Mouse (Mus musculus): ENCODE data around the gene 2410004P03Rik. TPM values are rescaled to one million over a fixed set of nuclear protein-coding genes. Genes with fewer than 3 reads are reported as not detected.

2410004P03Rik gene
- polyA plus RNA-seq, 1 experiment from 2014 or later: not detected

DNA sequence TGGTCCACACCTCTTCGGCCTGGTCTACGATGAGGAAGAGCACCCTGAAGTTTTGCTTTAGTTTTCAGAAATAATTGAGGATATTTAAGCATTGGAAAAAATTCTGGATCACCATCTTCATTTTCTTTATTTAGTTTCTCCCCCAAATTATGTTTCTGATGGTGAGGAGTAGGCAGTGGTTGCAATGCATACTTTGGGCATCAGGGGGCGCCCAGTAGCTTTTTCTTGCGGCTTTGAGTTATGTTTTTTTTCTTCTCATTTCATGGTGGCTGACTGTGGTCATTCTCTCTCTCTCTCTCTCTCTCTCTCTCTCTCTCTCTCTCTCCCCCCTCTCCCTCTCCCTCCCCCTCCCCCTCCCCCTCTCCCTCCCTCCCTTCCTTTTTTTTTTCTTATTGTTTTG is 6.9 kb upstream of the 2410004P03Rik start:
- H3K9ac ChIP-seq: no peak overlapping the region
- no peaks in the 10 kb centered on the region for H3K9me3 ChIP-seq
- no peaks in the 10 kb centered on the region for H3K4me1 ChIP-seq
- WGBS: 25% methylated on average over 4 of the region's 4 CpGs
- no peak overlapping the region for H3K4me3 ChIP-seq
- no peak overlapping the region for H3K27ac ChIP-seq (replicated peaks)
- ATAC-seq (ENCODE audit: extremely low read depth, insufficient number of reproducible peaks, low FRiP score, low TSS enrichment): no peak
- no peak overlapping the region for H3K4me2 ChIP-seq
- H3K27me3 ChIP-seq (replicated peaks): 0 out of 2 replicates have a peak, but pooled peaks cover 2% of the 10 kb centered on the region
- H3K36me3 ChIP-seq: no peaks in the 10 kb centered on the region

GRCm38 (mm10) chr12:17015711-17016110 is 4.2 kb upstream of the 2410004P03Rik start:
- Histone ChIP-seq H3K27ac (replicated peaks) (no peak overlapping the region), H3K27me3 (replicated peaks) (0 out of 2 replicates have a peak, but pooled peaks cover 10% of the 10 kb centered on the region), H3K4me1 (peaks cover 7% of the 10 kb centered on the region), H3K4me2 (no peak overlapping the region), H3K9ac (no peak overlapping the region), H3K36me3 (no peaks in the 10 kb centered on the region), H3K9me3 (no peaks in the 10 kb centered on the region), H3K4me3 (no peak overlapping the region)
- 72% methylated on average over 2 of the region's 2 CpGs for WGBS
- ATAC-seq (ENCODE audit: extremely low read depth, insufficient number of reproducible peaks, low FRiP score, low TSS enrichment): no peak

DNA sequence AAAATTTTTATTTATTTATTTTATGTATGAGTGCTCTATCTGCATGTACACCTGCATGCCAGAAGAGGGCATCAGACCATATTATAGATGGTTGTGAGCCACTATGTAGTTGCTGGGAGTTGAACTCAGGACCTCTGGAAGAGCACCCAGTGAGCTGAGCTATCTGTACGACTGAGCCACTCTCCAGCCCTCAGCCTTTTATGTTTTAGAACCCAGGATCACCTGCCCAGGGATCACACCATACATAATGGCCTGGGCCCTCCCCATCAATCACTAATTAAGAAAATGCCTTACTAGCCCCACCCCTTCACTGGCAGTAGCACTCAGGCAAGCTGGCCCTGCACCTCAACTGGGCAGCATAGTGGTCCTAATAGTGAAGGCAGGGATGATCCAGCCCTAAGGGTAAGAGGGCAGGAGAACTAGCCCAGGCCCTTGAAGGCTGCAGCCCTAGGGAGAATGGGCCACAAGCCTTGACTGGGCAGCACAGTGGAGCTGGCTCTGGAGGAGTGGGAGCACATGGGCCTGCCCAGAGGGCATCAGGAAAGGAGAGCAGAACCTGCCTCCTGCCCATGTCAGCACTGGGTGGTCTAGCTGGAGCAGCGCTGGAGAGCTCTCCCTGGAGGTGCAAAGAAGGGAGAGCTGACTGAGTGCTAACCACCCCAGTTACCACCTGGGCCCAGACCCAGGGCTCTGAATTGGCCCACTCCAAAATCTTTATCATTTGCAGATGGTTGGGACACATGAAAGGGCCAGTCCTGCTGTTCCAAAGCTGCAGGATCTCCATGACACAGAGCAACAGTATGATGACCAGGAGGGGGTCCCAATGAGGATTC is 756 bp upstream of the 2410004P03Rik start:
- no peaks in the 10 kb centered on the region for H3K36me3 ChIP-seq
- 0 out of 2 replicates have a peak, but pooled peaks cover 16% of the 10 kb centered on the region for H3K27me3 ChIP-seq (replicated peaks)
- no peak overlapping the region for H3K4me3 ChIP-seq
- no peak overlapping the region for H3K27ac ChIP-seq (replicated peaks)
- H3K9me3 ChIP-seq: peaks cover 6% of the 10 kb centered on the region; the same call in 1 of the 2 replicates
- H3K4me1 ChIP-seq: peaks cover 7% of the 10 kb centered on the region
- H3K4me2 ChIP-seq: no peak overlapping the region
- WGBS: 63% methylated on average over 2 of the region's 2 CpGs
- no peak overlapping the region for H3K9ac ChIP-seq
- no peak for ATAC-seq (ENCODE audit: extremely low read depth, insufficient number of reproducible peaks, low FRiP score, low TSS enrichment)

GRCm38 (mm10) chr12:17009466-17009865 is 2.1 kb downstream of the 2410004P03Rik start:
- no peak for ATAC-seq (ENCODE audit: extremely low read depth, insufficient number of reproducible peaks, low FRiP score, low TSS enrichment)
- Histone ChIP-seq H3K27ac (replicated peaks) (no peak overlapping the region), H3K9me3 (peaks cover 6% of the 10 kb centered on the region; the same call in 1 of the 2 replicates), H3K4me3 (no peak overlapping the region), H3K4me2 (no peak overlapping the region), H3K27me3 (replicated peaks) (0 out of 2 replicates have a peak, but pooled peaks cover 21% of the 10 kb centered on the region), H3K36me3 (no peaks in the 10 kb centered on the region), H3K4me1 (peaks cover 7% of the 10 kb centered on the region), H3K9ac (no peak overlapping the region)
- 89% methylated on average over 6 of the region's 6 CpGs for WGBS

- Histone ChIP-seq H3K27ac (replicated peaks) (no peak overlapping the region), H3K27me3 (replicated peaks) (peaks cover 26% of the 10 kb centered on the region), H3K4me1 (peaks cover 23% of the 10 kb centered on the region), H3K36me3 (no peaks in the 10 kb centered on the region), H3K9ac (no peak overlapping the region), H3K4me3 (no peak overlapping the region), H3K4me2 (no peak overlapping the region), H3K9me3 (no peaks in the 10 kb centered on the region)
- no peak for ATAC-seq (ENCODE audit: extremely low read depth, insufficient number of reproducible peaks, low FRiP score, low TSS enrichment)
- WGBS: 51% methylated on average over 4 of the region's 4 CpGs
Measured at GRCm38 (mm10) chr12:17001211-17001610, 10.3 kb downstream of the 2410004P03Rik start.

- WGBS: 39% methylated on average over 6 of the region's 6 CpGs
- H3K4me2 ChIP-seq: peak overlapping the region; percentile 95
- no peak for ATAC-seq (ENCODE audit: extremely low read depth, insufficient number of reproducible peaks, low FRiP score, low TSS enrichment)
Measured at GRCm38 (mm10) chr12:17000628-17001027, 10.9 kb downstream of the 2410004P03Rik start.

GRCm38 (mm10) chr12:16999739-17000497 is 11.6 kb downstream of the 2410004P03Rik start, which contains the start of gene Pqlc3:
TSS of gene Pqlc3 (minus strand) at chr12:17000408.
- Histone ChIP-seq H3K4me2 (peak within 1 kb of the TSS; percentile 95), H3K36me3 (peaks cover 6% of the 10 kb centered on the region), H3K9me3 (no peaks in the 10 kb centered on the region), H3K27ac (replicated peaks) (no peak within 1 kb of the TSS), H3K4me3 (peak within 1 kb of the TSS; percentile 73), H3K9ac (peak within 1 kb of the TSS; percentile 78), H3K27me3 (replicated peaks) (peaks cover 23% of the 10 kb centered on the region), H3K4me1 (peaks cover 25% of the 10 kb centered on the region)
- 2% methylated on average over 57 of the region's 57 CpGs for WGBS
- peak; percentile 73 for ATAC-seq (ENCODE audit: extremely low read depth, insufficient number of reproducible peaks, low FRiP score, low TSS enrichment)

More at GRCm38 (mm10) chr12:17000628-17001027, 10.9 kb downstream of the 2410004P03Rik start:
- H3K36me3 ChIP-seq: peaks cover 2% of the 10 kb centered on the region; the same call in 1 of the 2 replicates
- H3K4me3 ChIP-seq: no peak overlapping the region
- H3K9me3 ChIP-seq: no peaks in the 10 kb centered on the region
- peaks cover 26% of the 10 kb centered on the region for H3K27me3 ChIP-seq (replicated peaks)
- no peak overlapping the region for H3K9ac ChIP-seq
- peaks cover 23% of the 10 kb centered on the region for H3K4me1 ChIP-seq
- H3K27ac ChIP-seq (replicated peaks): no peak overlapping the region

- Histone ChIP-seq H3K4me1 (peaks cover 32% of the 10 kb centered on the region), H3K9ac (peak overlapping the region; percentile 78), H3K36me3 (peaks cover 10% of the 10 kb centered on the region), H3K4me3 (peak overlapping the region; percentile 73), H3K9me3 (no peaks in the 10 kb centered on the region), H3K27me3 (replicated peaks) (peaks cover 23% of the 10 kb centered on the region), H3K27ac (replicated peaks) (no peak overlapping the region), H3K4me2 (peak overlapping the region; percentile 95)
- 6% methylated on average over 10 of the region's 10 CpGs for WGBS
- no peak for ATAC-seq (ENCODE audit: extremely low read depth, insufficient number of reproducible peaks, low FRiP score, low TSS enrichment)
Measured at GRCm38 (mm10) chr12:16999146-16999545, 12.4 kb downstream of the 2410004P03Rik start.

- WGBS: 83% methylated on average over 5 of the region's 5 CpGs
Measured at GRCm38 (mm10) chr12:16996886-16997462, 14.6 kb downstream of the 2410004P03Rik start.

DNA sequence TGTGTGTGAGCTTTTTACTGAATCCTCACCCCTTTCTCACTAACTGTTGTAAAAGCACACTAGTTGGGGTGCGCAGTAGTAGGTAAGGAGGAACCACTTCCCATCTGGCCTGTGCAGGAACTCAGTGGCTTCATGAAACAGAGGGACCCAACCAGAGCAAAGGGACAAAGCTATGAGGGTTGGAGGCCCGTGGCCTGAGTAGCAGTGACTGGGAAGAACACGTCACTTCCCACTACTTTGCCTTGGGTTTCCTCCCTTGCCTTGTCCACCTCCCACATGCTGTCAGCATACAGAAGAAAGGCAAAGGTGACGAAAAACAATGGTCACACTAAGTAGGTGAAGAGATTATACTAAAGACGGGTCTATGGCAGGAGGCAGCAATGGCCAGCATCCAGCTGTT is 15.2 kb downstream of the 2410004P03Rik start:
- H3K9ac ChIP-seq: no peak overlapping the region
- H3K4me2 ChIP-seq: no peak overlapping the region
- H3K36me3 ChIP-seq: peaks cover 23% of the 10 kb centered on the region
- H3K4me1 ChIP-seq: peaks cover 33% of the 10 kb centered on the region
- H3K27ac ChIP-seq (replicated peaks): no peak overlapping the region
- no peak overlapping the region for H3K4me3 ChIP-seq
- no peak for ATAC-seq (ENCODE audit: extremely low read depth, insufficient number of reproducible peaks, low FRiP score, low TSS enrichment)
- no peaks in the 10 kb centered on the region for H3K9me3 ChIP-seq
- H3K27me3 ChIP-seq (replicated peaks): peaks cover 14% of the 10 kb centered on the region
- WGBS: 71% methylated on average over 5 of the region's 5 CpGs

More at GRCm38 (mm10) chr12:16996886-16997462, 14.6 kb downstream of the 2410004P03Rik start:
- no peak overlapping the region for H3K4me2 ChIP-seq
- no peak for ATAC-seq (ENCODE audit: extremely low read depth, insufficient number of reproducible peaks, low FRiP score, low TSS enrichment)
- H3K4me3 ChIP-seq: no peak overlapping the region
- H3K9me3 ChIP-seq: no peaks in the 10 kb centered on the region
- peaks cover 33% of the 10 kb centered on the region for H3K4me1 ChIP-seq
- peaks cover 19% of the 10 kb centered on the region for H3K36me3 ChIP-seq
- peaks cover 21% of the 10 kb centered on the region for H3K27me3 ChIP-seq (replicated peaks)
- no peak overlapping the region for H3K9ac ChIP-seq
- no peak overlapping the region for H3K27ac ChIP-seq (replicated peaks)

DNA sequence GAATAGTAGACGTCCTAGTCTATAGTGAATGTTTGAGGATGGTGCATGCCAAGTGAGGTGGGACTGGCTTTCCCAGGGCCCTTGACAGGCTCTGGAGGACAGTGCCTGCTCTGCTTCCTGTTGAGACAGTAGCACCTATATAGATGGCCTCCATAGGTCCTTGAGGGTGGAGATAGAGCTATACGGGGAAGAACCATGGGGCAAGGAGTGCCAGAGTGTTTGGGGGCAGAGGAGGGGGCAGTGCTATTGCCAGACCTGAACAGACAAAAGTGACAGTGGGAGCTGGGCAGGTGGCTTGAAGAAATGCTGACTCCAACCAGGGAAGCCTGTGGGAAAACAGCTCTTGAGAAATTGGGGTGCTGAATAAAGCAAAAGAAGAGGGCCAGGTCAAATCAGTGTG is 17.2 kb downstream of the 2410004P03Rik start:
- 79% methylated on average over 2 of the region's 2 CpGs for WGBS
- no peak overlapping the region for H3K4me2 ChIP-seq

More for the DNA sequence above, 17.2 kb downstream of the 2410004P03Rik start:
- Histone ChIP-seq H3K4me3 (no peak overlapping the region), H3K27me3 (replicated peaks) (0 out of 2 replicates have a peak, but pooled peaks cover 8% of the 10 kb centered on the region), H3K36me3 (peaks cover 34% of the 10 kb centered on the region), H3K9me3 (no peaks in the 10 kb centered on the region), H3K4me1 (peaks cover 21% of the 10 kb centered on the region), H3K9ac (no peak overlapping the region), H3K27ac (replicated peaks) (no peak overlapping the region)
- ATAC-seq (ENCODE audit: extremely low read depth, insufficient number of reproducible peaks, low FRiP score, low TSS enrichment): no peak
